Mouse (Mus musculus) liver, embryonic 14.5 days (tissue): ENCODE measurements around the gene Pax8.

ENCODE experiments used
- CTCF ChIP-seq: IDR thresholded peaks from 2 replicates; pipeline ENCODE4 v1.5.1; 2016; ENCODE audit warnings: antibody characterized with exemption, low read depth, control low read depth
- EP300 ChIP-seq: IDR thresholded peaks from 2 replicates; pipeline ENCODE4 v1.6.1; 2016; ENCODE audit warnings: antibody characterized with exemption, low read depth

DNA sequence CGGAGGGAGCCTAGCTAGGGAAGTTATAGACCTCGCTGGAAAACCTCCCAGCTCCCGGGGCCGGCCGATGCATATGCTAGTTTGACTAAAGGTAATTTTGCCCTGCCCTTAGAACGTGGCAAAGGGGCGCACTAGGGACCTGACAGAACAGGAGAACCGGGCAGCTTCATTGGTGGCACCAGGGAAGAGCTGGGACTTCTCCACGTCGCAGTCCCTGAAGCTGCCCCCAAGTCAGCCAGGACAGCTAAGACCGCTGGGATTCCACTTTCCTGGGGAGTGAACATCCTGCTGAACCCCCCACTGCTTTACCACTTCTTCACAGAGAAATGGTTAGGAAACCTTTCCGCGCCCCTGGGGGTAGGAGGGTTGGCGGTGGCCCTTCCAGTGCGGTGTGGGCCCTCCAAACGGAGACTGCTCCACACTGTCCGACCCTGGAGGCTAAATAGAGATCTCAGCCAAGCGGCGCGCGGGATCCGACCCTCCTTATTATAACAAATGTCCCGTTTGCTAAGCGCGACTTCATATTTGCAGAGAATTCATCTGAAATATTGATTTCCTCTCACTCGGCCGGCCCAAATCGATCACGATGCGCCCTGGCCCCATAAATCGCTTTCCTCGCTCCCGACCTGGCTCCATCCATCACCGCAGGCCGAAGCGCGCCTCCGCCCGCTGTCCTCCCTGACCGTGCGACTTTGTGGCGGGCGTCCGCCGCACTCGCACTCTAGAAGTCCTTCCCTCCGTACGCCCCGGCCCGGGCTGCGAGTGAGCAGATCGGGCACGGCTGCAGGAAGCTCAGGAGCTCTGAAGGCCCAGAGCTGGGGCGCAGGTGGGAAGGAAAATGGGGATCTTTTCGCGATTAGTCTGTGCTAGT lies 1.5 kb downstream of the Pax8 start:
- TF ChIP-seq CTCF: no peak
- no peak for TF ChIP-seq EP300
